Mouse (Mus musculus): ENCODE data around the gene Dap3. TPM values are rescaled to one million over a fixed set of nuclear protein-coding genes. Genes with fewer than 3 reads are reported as not detected.
"Not testable (repeated sequence)": the region's sequence is repeated elsewhere in the genome, so short reads cannot be mapped to it uniquely, and the experiment has no call there.

Gene Dap3
- total RNA-seq, 2 experiments from 2014 or later = 62.8 to 67.6 TPM

DNA sequence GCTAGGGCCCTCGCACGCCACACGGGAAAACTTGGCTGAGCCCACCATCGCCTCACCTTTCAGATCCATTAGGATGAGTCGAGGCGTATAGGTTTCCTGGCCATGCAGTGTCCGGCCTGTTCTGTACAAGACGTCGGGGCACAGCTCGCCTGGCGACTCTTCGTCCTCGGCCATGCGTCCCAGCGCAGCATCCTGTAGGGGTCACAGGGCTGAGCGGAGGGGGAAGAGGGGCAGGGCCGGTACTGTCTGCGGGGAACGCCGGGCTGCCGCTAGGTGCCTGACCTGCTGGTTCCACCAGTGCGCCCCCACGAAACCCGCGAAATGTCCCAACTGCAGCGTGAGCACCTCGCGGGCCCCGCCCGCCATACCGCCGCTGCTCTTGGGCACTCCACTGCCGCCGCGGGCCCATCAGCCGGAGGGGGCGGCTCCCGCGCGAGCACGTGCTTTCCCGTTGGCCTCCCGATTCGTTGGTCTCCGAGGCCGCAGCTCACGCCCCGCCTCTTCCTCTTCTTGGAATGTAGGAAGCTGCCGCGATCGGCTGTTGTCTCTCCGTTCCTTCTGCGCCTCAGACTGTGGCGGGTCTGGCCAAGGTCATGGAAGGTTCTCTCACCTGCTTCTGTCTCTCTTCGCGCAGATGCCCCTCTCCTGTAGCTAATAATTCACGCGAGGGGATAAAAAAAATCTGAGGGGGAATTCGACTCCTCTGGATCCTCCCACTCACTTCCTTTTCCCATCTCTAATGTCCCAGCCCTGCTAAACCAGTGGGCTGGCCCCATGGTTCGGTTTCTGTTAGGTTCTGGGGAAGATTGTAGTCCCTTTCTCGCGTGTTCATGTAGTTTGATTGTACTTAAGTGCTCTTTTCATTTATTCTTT, 37.2 kb downstream of the Dap3 start, which contains the start of gene Msto1:
Msto1 (minus strand) TSS at position 489 of the 873 bp plus-strand sequence.
- peak; percentile 89 for DNase-seq

DNA sequence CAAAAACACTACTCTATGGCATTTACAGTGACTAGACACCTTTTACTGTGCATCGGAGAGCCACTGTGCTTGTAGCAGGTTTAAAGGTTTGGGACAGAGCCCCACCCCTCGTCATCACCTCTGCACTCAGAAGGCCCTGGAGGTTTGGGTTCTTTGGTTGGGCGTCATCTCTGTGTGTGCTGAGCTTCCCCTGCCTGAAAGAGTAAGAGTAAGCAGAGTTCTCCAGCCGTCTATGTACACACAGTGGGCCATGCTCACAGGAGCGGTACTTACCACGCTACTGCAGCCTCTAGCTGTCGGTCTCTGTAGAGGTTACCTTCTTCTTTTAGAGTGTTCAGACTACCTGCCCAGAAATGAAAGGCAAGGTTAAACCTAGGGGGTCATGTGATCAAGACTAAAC, 38.4 kb downstream of the Dap3 start:
- no peak for DNase-seq

DNA sequence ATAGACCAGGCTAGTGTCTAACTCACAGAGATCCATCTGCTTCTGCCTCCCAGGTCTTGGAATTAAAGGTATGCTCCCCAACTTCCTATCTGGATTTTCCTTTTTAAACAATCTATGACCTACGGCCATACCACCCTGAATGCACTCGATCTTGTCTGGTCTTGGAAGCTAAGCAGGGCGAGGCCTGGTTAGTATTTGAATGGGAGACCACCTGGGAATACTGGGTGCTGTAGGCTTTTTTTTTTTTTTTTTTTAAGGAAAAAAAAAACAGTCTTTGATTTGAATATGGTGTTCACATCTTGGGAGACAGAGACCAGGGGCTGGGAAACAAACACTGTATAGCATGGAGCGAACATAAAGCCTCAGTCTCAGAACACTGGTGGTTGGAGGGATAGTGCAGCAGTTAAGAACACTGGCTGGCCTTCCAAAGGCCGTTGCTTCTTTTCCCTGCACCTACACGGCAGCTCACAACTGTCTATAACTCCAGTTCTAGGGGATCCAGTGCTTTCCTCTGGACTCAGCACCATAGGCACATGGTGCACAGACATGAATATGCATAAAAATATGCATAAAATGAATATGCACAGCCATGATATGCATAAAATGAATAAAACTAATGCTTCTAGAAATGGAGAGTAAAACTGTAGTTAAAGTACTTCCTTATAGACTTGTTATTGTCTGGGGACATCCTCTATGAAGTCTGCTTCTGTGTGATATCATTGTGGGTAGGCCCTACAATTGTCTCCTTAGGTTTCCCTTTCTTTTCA, 44.4 kb downstream of the Dap3 start:
- no peak for DNase-seq

DNA sequence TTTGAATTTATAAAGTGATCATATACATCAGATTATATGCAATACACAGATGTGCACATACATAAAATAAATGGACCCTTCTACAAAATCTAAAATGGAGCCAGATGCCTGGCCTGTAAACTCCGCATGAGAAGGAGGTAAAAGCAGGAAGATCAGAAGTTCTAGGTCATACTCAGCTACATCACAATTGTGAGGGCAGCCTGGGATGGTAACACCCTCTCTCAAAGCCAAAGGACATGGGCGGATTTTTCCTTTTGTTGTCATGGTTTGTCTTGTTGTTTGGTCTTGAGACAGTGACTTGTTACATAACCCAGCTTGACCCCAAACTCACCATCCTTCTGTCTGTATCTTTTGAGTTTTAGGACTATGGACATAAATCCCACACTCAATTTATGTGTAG, 45.2 kb downstream of the Dap3 start:
- no peak for DNase-seq

DNA sequence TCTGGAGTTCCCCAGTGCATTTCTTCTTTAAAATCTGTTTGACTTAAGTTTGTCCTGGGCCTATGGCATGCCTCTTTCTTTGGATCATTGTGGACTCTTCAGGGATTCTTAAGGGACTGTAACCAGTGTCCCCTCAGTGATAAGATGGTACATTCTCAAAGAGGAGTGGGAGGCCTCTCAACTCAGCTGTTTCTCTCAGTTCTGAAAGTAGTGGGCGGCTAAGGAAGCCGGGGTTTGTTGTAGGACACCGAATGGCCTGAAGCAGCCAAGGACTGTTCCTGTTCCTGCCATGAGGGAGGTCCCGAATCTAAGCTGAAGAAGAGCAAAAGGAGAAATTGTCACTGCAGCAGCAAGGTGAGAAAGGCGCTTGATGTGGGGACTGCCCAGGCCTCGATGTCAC, 45.8 kb downstream of the Dap3 start:
- no peak for DNase-seq

DNA sequence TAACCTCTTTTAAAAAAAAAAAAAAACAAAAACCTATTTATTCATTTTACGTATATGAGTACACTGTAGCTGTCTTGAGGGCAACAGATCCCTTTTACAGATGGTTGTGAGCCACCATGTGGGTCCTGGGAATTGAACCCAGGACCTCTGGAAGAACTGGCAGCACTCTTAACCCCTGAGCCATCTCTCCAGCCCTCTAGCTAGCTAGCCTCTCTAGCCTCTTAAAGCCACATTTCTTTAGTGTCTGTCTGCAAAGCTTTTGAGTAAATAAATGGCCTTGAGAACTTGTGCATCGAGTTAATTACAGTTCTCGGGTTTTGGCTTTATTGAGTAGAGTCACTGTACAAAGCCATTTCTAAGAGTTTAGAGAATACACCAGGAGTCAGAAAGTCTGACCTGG, 46.2 kb downstream of the Dap3 start:
- no peak for DNase-seq

DNA sequence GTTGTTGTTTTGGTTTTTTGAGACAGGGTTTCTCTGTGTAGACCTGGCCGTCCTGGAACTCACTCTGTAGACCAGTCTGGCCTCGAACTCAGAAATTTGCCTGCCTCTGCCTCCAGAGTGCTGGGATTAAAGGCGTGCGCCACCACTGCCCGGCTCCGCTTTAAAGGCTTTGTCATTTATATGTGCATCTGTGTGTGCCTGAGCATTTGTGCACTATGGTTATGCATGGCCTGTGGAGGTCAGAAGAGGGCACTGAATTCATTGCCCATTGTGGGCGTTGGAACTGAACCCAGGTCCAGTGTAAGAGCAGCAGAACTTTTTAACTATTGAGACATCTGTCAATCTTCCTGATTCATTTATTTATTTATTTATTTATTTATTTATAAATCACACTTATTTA, 58.0 kb downstream of the Dap3 start:
- DNase-seq = not testable (repeated sequence)

DNA sequence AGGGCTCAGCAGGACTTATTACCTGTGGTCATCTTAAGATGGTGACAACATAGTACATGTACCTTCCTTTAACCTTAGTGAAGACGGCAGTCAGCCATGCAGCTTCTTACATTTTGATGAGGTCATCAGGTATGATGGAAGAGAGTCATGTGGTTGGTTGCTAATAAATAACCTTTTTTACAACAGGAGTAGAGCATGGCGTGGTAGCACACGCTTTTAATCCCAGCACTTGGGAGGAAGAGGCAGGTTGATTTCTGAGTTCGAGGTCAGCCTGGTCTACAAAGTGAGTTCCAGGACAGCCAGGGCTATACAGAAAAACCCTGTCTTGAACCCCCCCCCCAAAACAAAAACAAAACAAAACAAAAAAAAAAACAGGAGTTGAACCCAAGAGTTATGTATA, 68.4 kb downstream of the Dap3 start:
- not testable (repeated sequence) for DNase-seq

Other genes with a start within 250 kb of the Dap3 start
- 10 to 100 TPM; 21.9 to 23.6 TPM for gene Rit1, start 234.3 kb downstream of the Dap3 start, total RNA-seq (2021)
- 1 to 10 TPM; 4.6 to 5.4 TPM for gene Syt11, start 176.0 kb downstream of the Dap3 start, total RNA-seq (2021)
- gene Gon4l, start 116.0 kb downstream of the Dap3 start, total RNA-seq (2021) = 10 to 100 TPM; 13.9 to 19.6 TPM
- gene Msto1, start 37.2 kb downstream of the Dap3 start, total RNA-seq (2021) = 10 to 100 TPM; 13.8 to 18.7 TPM
- gene Ash1l, start 559 bp downstream of the Dap3 start, total RNA-seq (2021) = 10 to 100 TPM; 28.8 to 35.3 TPM
- 1 to 10 TPM; 9.7 to 9.9 TPM for gene Rusc1, start 142.1 kb upstream of the Dap3 start, total RNA-seq (2021)
- gene Gm43738, start 149.9 kb upstream of the Dap3 start, total RNA-seq (2021) = not detected
- gene Fdps, start 150.8 kb upstream of the Dap3 start, total RNA-seq (2021) = 10 to 100 TPM; 33.7 to 35.5 TPM
- gene Pklr, start 185.0 kb upstream of the Dap3 start, total RNA-seq (2021) = under 1 TPM in 1 of 2 experiments, not detected in 1; 0.41 TPM
- 1 to 10 TPM in 1 of 2 experiments, under 1 TPM in 1; 0.12 to 1.1 TPM for gene Hcn3, start 209.0 kb upstream of the Dap3 start, total RNA-seq (2021)
- 10 to 100 TPM; 21.5 to 32.6 TPM for gene Clk2, start 213.6 kb upstream of the Dap3 start, total RNA-seq (2021)
- gene Scamp3, start 226.3 kb upstream of the Dap3 start, total RNA-seq (2021) = 10 to 100 TPM; 36.7 to 40.0 TPM
- gene Fam189b, start 232.0 kb upstream of the Dap3 start, total RNA-seq (2021) = 10 to 100 TPM; 11.1 to 12.9 TPM

Measured in gastrocnemius, postnatal 10 days (tissue).